Mouse (Mus musculus): ENCODE measurements around the gene Fxr2. TPM values are rescaled to one million over a fixed set of nuclear protein-coding genes. Genes with fewer than 3 reads are reported as not detected.

The Fxr2 gene
- polyA plus RNA-seq, 1 experiment from 2014 or later = 23.4 TPM

DNA sequence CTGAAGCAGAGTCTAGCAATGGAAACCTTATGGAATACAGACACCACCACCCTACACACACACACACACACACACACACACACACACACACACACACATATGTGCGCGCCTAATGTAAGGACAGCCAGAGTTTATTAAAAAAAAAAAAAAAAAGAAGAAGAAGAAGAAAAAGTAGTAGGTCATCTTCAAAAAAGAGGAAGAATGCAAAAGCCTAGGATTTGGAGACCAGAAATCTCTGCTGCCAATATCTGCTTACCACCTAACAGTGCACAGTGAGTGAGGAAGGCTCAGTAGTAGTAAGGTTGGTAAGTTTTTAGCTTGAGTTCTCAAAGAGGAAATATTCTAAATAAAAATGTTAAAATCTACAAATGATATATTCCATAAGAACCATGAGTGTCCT is 46.4 kb downstream of the Fxr2 start:
- 83% methylated on average over 2 of the region's 2 CpGs for WGBS (ENCODE audit: insufficient replicate concordance)
- Histone ChIP-seq H3K9me3 (replicated peaks) (no peaks in the 10 kb centered on the region), H3K27me3 (replicated peaks) (no peaks in the 10 kb centered on the region; the same call in 1 of the 2 replicates), H3K9ac (0 out of 2 replicates have a peak overlapping the region, but pooled peaks have one; percentile 17), H3K36me3 (peaks cover 65% of the 10 kb centered on the region), H3K4me1 (peaks cover 52% of the 10 kb centered on the region), H3K4me3 (no peak overlapping the region; the same call in 1 of the 2 replicates), H3K27ac (no peak overlapping the region), H3K4me2 (no peak overlapping the region)
- ATAC-seq = no peak

DNA sequence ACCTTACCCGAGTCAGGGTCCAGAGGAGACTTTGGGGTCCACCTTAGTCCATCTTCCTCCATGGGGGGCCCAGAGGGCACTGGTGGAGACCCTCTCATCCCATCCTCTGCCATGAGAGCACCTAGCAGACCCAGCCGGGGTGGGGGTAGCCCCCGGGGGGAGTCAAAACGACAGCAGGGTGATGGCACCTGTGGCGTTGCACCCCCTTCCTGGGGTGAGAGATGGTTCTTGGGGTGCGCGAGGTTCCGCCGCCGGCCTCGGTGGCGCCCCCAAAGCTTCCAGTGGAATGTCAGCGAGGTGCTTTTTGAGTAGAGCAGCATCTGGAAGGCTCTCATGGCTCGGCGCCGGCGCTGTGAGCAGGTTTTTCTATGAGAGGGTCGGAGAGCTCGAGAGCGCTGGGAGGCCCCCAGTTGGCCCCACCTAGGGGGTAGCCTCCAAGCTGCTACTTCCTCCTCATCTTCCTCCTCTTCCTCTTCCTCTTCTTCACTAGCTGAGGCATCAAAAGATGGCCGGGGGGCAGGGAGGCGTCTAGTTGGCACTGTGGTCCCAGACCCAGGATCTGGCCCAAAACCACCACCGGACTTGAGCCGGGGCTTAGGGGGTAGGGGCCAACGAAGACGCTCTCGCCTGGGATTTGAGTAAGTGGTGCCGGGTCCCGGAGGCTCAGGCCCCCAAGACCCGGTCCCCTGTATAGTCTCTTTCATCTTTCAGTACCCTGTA is 47.5 kb downstream of the Fxr2 start:
- WGBS (ENCODE audit: insufficient replicate concordance) = 75% methylated on average over 30 of the region's 30 CpGs
- Histone ChIP-seq H3K4me2 (peak overlapping the region; percentile 80), H3K36me3 (peaks cover 53% of the 10 kb centered on the region), H3K9me3 (replicated peaks) (no peaks in the 10 kb centered on the region), H3K9ac (peak overlapping the region; percentile 86), H3K4me1 (peaks cover 48% of the 10 kb centered on the region), H3K27ac (peak overlapping the region; percentile 24; the same call in 1 of the 2 replicates), H3K4me3 (peak overlapping the region; percentile 81), H3K27me3 (replicated peaks) (peaks cover 1% of the 10 kb centered on the region; the same call in 1 of the 2 replicates)
- ATAC-seq = no peak

DNA sequence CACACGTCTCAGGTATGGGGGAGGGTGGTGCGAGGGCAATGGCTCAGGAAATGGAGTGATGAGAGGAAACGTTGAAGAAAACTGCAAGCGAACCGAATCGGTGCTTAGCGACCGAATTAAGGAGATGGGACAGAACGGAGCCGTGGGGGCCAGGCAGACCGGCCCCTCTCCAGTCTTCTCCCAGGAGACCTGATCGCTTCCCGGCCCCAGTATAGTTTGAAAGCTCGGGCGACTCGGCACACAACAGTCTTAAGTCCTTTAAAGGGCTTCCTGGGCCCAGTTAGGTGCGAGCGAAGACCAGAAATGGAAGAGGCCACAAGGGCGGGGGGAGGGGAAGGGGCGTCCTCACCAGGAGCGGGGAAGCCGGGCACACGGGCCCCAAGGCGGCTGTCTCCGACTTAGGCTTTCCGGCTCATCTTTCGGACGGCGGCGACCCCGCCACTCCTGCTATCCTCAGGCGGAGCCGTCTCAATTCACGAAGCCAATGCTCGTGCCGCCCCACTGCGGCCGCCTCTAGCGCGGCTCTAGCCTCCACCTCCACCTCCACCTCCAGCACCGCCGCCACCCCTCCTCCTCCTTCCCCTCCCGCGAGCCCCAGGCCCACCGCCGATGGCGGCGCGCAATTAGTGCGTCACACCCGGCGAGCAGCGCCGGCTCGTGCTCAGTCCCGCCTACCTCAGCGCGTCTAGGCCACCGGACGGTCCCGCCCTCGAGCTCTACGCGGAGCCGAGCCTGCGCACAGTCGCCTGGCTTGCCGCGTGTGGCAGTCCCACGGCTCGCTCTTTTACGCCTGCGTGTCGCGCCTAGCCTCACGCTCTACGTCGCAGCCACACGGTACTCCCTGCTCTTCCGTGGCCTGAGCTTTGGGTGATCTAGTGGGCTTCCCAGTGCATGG is 48.8 kb downstream of the Fxr2 start, which contains the start of gene Senp3:
Senp3 (minus strand) TSS at position 771 of the 895 bp plus-strand sequence.
- Histone ChIP-seq H3K9ac (peak within 1 kb of the TSS; percentile 86), H3K9me3 (replicated peaks) (no peaks in the 10 kb centered on the region), H3K4me3 (peak within 1 kb of the TSS; percentile 81), H3K27me3 (replicated peaks) (peaks cover 3% of the 10 kb centered on the region; the same call in 1 of the 2 replicates), H3K4me2 (peak within 1 kb of the TSS; percentile 80), H3K27ac (peak within 1 kb of the TSS; percentile 95), H3K4me1 (peaks cover 54% of the 10 kb centered on the region), H3K36me3 (peaks cover 41% of the 10 kb centered on the region)
- peak; percentile 96 for ATAC-seq
- WGBS (ENCODE audit: insufficient replicate concordance) = under 1% methylated on average over 79 of the region's 80 CpGs

DNA sequence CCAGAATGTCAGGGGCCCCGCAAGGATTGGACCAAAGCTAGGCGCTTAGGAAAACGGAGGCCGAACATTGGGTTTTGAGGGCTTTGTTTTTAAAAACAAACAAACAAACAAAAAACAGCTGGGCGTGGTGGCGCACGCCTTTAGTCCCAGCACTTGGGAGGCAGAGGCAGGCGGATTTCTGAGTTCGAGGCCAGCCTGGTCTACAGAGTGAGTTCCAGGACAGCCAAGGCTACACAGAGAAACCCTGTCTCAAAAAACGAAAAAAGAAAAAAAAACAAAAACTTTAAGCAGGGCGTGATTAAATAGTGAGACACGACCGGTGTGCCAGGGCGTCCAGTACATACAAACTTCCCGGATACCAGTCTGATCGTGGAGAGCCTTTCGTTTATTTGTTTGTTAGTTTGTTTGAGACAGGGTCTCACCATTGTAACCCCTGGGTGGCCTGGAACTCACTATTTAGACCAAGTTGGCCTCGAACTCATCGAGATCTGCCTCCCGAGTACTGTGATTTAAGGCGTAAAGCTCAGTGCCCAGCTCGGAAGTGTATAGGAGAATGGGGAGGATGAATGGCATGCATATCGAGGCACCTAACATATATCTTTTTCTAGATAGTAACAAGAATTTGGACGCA is 49.5 kb downstream of the Fxr2 start:
- ATAC-seq = peak; percentile 19
- Histone ChIP-seq H3K27ac (peak overlapping the region; percentile 95), H3K9ac (peak overlapping the region; percentile 86), H3K4me1 (peaks cover 60% of the 10 kb centered on the region), H3K27me3 (replicated peaks) (peaks cover 3% of the 10 kb centered on the region; the same call in 1 of the 2 replicates), H3K4me2 (peak overlapping the region; percentile 80), H3K36me3 (peaks cover 33% of the 10 kb centered on the region), H3K4me3 (peak overlapping the region; percentile 81), H3K9me3 (replicated peaks) (no peaks in the 10 kb centered on the region)
- WGBS (ENCODE audit: insufficient replicate concordance) = 22% methylated on average over 24 of the region's 24 CpGs

DNA sequence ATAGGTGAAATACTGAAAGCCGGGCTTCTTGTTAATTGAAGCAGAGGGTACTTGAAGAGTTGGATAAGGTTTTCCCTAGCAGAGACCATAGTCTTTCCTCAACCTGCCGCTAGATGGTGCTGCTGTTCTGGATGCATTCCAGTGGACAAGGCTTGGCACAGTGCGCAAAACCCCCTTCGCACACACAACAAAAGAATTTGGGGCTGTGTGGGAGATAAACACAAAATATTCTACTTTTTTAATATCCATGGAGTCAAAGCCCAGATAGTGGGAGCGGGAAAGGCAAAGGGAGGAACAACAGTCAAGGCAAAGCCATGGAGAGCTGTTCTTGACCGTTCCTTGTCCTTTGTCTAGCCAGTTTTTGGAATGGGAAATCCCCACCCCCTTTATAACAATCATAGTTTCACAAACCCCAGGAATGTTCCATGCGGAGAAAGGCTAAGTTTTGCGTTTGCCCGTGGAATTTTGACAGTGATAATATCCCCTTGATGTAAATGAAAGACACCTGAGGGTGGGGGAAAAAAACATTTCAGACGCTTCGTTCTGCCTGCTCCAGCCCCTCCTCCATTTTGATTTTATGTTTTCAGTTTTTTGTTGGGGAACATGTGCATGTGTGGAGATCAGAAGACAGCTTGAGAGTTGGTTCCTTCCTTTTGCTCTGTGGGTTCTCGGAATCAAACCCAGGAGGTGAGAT is 50.2 kb downstream of the Fxr2 start:
- Histone ChIP-seq H3K4me1 (peaks cover 59% of the 10 kb centered on the region), H3K36me3 (peaks cover 26% of the 10 kb centered on the region)
- peak; percentile 35; the same call in 1 of the 2 replicates for ATAC-seq

DNA sequence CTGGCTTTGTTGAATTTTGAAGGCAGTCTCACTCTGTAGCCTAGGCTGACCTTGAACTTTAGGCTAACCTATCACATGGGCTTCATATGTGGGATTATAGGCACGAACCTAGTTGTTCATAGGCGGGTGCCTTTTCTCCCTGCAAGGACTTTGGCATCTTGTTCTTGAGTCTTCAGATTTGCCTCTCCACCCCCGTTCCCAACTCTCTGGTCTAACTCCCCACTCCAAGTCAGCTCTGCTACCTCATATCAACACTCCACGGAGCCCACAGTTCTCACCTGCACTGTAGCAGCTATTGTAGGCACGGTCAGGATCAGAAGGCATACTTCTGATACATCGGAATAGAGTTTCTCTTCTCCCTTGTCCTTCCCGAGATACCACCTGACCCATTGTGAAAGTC is 50.8 kb downstream of the Fxr2 start:
- H3K9me3 ChIP-seq (replicated peaks) = no peaks in the 10 kb centered on the region
- peaks cover 20% of the 10 kb centered on the region for H3K36me3 ChIP-seq
- H3K27ac ChIP-seq = no peak overlapping the region
- H3K9ac ChIP-seq = no peak overlapping the region
- no peak for ATAC-seq
- H3K27me3 ChIP-seq (replicated peaks) = peaks cover 3% of the 10 kb centered on the region; the same call in 1 of the 2 replicates
- no peak overlapping the region for H3K4me3 ChIP-seq
- H3K4me1 ChIP-seq = peaks cover 53% of the 10 kb centered on the region
- WGBS (ENCODE audit: insufficient replicate concordance) = 62% methylated on average over 7 of the region's 7 CpGs
- no peak overlapping the region for H3K4me2 ChIP-seq

More for the DNA sequence above, 50.2 kb downstream of the Fxr2 start:
- peak overlapping the region; percentile 81; the same call in 1 of the 2 replicates for H3K4me3 ChIP-seq
- H3K27ac ChIP-seq = peak overlapping the region; percentile 95
- H3K27me3 ChIP-seq (replicated peaks) = peaks cover 3% of the 10 kb centered on the region; the same call in 1 of the 2 replicates
- H3K9me3 ChIP-seq (replicated peaks) = no peaks in the 10 kb centered on the region
- H3K9ac ChIP-seq = no peak overlapping the region
- peak overlapping the region; percentile 80 for H3K4me2 ChIP-seq
- WGBS (ENCODE audit: insufficient replicate concordance) = 28% methylated on average over 12 of the region's 12 CpGs

DNA sequence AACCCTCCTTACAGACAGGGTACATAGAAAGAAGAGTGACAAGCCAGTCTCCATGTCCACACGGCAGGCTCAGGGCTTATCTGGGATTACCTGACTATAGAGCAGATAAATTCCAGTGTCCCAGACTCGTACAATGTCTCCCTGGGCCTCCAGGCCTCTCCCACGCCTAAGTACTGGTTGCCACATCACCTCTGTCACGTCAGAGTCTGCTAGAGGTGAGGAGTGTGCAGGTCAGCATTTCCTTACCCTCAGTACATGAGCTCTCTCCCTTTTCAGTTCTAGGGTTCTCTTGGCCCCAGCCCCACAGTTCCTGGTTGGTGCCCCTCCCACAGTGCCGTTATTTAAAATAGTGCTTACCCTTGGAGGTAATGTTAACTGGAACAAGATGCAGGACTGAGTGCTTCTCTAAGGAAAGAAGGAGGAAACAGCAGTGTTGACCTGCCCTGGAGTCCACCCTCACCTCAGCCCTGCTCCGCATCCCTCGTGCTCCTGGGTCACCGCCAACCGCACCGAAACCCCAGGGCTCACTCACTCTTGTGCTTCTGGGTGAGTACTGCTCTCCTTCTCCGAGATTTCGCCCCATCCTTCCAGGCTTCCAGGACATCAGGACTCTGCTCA is 51.4 kb downstream of the Fxr2 start:
- Histone ChIP-seq H3K4me3 (no peak overlapping the region), H3K27me3 (replicated peaks) (peaks cover 3% of the 10 kb centered on the region; the same call in 1 of the 2 replicates), H3K9ac (no peak overlapping the region), H3K27ac (no peak overlapping the region), H3K9me3 (replicated peaks) (no peaks in the 10 kb centered on the region), H3K36me3 (peaks cover 14% of the 10 kb centered on the region), H3K4me2 (no peak overlapping the region), H3K4me1 (peaks cover 48% of the 10 kb centered on the region)
- ATAC-seq = no peak
- whole genome bisulfite sequencing (ENCODE audit: insufficient replicate concordance) = 68% methylated on average over 12 of the region's 12 CpGs

DNA sequence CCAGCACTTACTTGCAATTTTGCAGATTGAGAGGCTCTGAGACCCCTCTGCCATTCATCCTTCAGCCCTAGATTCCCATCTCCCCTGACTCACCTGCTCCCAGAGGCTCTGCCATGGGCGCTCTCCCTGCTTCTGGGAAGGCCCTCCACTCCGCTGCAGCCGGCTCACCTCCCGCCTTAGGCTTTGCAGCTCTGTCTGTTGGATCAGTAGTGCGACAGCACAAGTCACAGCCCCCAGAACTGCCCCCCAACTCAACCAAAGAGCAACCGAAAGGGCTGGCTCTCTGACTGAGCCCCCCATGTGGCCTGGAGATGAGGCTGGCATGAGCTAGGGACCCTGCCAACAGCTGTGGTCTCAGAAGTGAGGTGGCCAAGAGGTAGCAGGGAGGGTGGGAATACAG is 52.1 kb downstream of the Fxr2 start:
- no peak overlapping the region for H3K27ac ChIP-seq
- ATAC-seq = no peak
- H3K4me2 ChIP-seq = no peak overlapping the region
- peaks cover 3% of the 10 kb centered on the region; the same call in 1 of the 2 replicates for H3K27me3 ChIP-seq (replicated peaks)
- H3K4me3 ChIP-seq = no peak overlapping the region
- no peak overlapping the region for H3K9ac ChIP-seq
- 75% methylated on average over 6 of the region's 6 CpGs for WGBS (ENCODE audit: insufficient replicate concordance)
- peaks cover 41% of the 10 kb centered on the region for H3K4me1 ChIP-seq
- no peaks in the 10 kb centered on the region for H3K9me3 ChIP-seq (replicated peaks)
- peaks cover 7% of the 10 kb centered on the region for H3K36me3 ChIP-seq

DNA sequence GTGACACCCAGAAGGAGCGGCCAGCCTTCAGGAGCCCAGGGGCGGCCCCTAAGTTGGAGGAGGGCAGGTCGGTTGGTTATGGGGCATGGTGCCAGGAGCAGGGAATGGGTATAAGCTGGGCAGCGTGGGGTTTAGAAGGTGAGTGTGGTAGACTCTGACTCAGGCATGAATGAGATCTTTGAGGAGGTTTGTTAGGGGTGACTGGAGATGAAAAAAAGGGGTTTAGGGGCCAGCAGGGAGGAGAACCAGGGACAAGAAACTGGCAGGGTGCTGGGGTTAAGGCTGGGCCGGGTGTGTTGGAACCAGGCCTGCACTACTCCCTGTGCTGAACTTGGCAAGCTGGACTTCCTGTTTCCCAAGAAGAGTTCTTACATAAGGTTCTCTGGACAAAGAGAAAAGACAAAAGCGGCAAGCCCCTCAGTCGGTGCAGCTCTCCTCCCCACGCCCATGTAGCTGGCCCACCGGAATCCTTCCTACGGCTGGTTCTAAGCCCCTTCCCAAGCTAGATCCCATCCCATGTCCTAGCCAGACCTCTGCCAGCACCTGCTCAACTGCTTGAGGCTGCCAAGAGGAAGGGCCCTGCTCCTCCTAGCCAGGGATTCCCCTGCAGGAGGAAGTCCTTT is 52.8 kb downstream of the Fxr2 start, which contains the start of gene Tnfsf13:
Tnfsf13 (minus strand) TSS at position 259 of the 623 bp plus-strand sequence.
- Histone ChIP-seq H3K9me3 (replicated peaks) (no peaks in the 10 kb centered on the region), H3K4me3 (no peak within 1 kb of the TSS), H3K4me1 (peaks cover 34% of the 10 kb centered on the region), H3K27me3 (replicated peaks) (peaks cover 3% of the 10 kb centered on the region; the same call in 1 of the 2 replicates), H3K27ac (no peak within 1 kb of the TSS), H3K9ac (no peak within 1 kb of the TSS), H3K4me2 (no peak within 1 kb of the TSS), H3K36me3 (no peaks in the 10 kb centered on the region)
- 62% methylated on average over 10 of the region's 10 CpGs for WGBS (ENCODE audit: insufficient replicate concordance)
- ATAC-seq = no peak

DNA sequence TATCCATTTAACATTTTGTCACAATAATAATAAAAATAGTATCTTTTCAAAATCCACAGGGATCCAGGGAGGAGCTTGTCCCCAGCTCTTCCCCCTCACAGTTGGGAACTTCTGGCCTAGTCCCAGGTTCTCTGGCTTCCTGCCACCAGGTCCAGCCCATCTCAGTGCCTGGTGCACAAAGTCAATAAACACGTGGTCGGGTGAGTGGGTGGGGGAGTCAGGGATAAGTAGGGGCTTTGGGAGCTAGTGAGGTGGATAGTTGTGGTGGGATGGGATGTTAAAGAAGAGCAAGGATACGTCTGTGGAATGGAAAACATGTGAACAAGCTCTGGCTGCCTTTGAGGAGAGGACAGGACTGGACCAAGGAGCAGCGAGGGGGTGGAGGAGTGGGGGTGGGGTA is 53.6 kb downstream of the Fxr2 start:
- no peak for ATAC-seq
- no peak overlapping the region for H3K27ac ChIP-seq
- no peak overlapping the region for H3K9ac ChIP-seq
- H3K4me1 ChIP-seq = peaks cover 29% of the 10 kb centered on the region
- peaks cover 3% of the 10 kb centered on the region; the same call in 1 of the 2 replicates for H3K27me3 ChIP-seq (replicated peaks)
- H3K4me3 ChIP-seq = no peak overlapping the region
- WGBS (ENCODE audit: insufficient replicate concordance) = 30% methylated on average over 4 of the region's 4 CpGs
- no peaks in the 10 kb centered on the region for H3K36me3 ChIP-seq
- H3K9me3 ChIP-seq (replicated peaks) = no peaks in the 10 kb centered on the region
- no peak overlapping the region for H3K4me2 ChIP-seq

Data from liver, embryonic 12.5 days (tissue).